Mouse (Mus musculus) layer of hippocampus, adult 11-12 months (tissue): ENCODE measurements around the gene S100a6.
A peak's percentile ranks its signal among the peaks of the same experiment; 100 is the strongest.

ENCODE experiments used
- DNase-seq: peaks from one replicate; pipeline ENCODE4 v3.0.0; 2022; ENCODE audit warnings: low spot score

The S100a6 gene

DNA sequence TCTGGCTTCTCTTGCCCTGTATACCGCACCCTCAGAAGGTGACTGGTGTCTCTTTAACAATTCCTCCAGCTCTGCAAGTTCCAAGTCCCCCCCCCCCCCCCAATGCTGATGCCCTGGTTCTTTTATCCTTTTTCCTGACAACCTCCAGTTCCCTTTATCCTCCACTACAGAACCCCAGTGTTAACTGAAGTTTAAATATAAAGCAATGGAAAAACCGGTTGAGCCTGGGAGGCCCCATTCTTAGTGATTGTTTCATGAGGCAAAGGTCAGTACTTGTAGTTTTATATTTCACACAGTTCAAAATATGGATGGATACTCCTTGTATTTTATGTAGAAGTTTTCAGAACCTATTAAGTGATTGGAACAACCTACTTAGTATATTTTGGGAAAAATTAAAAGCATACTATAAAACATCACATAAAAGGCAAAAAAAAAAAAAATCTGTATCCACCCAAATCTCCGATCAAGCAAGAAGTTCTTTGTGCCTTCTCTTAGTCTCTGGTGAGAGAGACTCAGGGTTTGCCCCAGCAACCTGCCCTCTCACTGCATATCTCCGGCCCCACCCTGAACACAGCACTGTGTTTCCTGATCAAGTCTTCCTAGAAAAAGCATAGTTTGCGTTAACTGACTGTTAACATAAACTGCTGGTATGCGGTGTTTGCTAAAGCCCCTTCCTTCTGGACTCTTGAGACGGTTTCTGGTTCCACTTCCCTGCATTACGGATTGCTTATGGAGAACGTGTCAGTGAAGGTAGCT is 13.8 kb downstream of the S100a6 start:
- DNase-seq, result no peak

DNA sequence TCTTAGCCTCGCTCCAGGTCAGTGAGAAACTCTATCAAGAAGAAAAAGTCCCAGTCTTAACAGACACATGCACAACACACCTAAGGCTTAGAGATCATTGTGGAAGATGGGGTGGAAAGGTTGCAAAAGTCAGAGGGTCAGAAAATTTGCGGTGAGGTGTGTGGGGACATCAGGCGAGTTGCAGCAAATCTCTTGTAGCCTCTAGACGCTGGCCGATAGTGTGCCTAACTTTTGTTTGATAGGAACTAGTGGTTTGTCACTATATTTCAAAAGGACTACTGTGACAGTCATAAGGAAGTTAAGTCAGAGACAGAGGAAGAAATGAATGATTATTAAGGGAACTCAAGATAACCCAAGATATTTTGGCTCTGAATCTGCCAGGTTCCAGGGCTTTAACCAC is 14.7 kb downstream of the S100a6 start:
- DNase-seq, result no peak

DNA sequence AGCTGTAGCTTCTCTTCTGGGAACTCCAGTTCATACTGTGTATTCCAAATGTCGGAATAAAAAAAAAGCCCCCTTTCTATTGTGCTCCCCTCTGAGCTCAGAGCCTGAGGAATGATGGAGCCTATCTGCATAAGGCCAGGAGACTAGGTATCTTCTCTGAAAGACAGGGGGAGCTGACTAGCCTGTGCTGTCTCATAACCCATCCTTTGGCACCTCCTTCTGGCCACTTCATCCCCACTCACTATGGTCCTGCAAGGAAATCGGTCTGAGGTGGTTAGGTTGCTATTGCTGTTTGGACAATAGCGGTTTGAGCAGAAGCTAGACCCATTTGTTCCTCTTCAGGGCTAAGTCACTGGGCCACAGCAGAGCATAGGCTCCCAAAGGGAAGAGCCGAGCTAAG is 15.1 kb downstream of the S100a6 start:
- no peak for DNase-seq

DNA sequence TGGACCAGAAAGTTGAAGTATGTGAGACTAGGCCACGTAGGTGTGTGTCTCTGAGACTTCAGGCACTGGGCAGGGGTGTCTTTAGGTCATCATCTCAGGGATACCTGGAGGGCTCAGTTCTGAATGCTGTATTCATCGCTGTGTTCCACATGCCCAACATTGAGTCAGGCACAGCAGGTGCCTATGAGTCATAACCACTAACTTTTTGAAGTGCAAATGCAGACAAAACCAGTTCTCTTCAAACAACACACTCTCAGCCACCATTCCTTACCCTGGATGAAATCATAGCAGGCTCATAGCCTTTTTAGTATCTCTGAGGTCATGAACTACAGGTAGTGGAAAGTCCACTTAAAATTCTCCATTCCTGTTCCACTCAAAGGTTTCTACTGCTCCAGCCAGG is 16.6 kb downstream of the S100a6 start:
- no peak for DNase-seq

DNA sequence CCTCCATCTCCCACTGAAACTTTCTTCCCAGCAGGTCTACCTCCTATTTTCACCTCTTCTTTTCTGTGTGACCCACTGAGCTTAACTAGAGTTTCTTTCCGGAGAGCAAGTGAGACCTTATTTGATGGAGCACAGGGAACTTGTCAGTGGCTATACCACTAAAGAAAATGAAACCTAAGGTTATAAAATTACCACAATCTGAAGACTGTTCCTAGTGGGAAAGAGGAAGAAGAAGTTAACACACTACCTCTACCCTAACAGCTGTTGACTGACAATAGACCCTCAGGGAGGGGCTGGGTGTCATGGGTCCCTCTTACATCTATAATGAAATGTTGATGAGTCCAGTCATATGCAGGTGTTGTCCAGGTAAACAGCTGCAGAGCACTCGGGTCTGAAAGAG is 19.3 kb downstream of the S100a6 start:
- no peak for DNase-seq

DNA sequence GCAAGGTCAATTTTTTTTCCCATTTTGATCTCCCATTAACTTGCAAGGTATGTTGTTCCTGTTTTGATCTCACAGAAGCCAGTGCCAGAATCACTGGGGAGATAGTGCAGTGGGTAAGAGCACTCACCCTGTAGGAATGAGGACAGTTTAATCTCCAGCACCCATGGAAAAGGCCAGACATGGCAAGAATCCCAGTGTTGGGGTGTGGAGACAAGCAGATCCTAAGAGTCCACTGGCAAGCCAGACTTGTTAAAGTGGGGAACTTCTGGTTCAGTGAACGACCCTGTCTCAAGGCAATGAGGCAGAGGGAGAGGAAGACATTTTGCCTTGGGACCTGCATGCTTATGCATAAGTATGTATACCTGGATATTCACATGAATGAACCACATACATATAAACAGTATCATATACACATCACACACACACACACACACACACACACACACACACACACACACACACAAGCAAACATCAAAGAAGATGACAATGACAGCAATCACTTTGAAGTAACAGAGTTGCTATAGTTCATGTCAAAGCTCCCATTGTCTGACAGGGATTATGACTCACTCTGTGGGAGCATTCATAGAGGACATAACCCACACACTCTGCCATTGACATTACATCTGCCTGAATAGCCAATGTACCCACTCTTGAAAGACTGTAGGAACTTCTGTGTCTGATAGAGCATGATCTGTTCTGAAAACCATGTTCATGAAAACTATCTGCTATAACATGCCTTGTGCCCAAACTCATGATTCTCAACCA is 26.0 kb downstream of the S100a6 start:
- no peak for DNase-seq

DNA sequence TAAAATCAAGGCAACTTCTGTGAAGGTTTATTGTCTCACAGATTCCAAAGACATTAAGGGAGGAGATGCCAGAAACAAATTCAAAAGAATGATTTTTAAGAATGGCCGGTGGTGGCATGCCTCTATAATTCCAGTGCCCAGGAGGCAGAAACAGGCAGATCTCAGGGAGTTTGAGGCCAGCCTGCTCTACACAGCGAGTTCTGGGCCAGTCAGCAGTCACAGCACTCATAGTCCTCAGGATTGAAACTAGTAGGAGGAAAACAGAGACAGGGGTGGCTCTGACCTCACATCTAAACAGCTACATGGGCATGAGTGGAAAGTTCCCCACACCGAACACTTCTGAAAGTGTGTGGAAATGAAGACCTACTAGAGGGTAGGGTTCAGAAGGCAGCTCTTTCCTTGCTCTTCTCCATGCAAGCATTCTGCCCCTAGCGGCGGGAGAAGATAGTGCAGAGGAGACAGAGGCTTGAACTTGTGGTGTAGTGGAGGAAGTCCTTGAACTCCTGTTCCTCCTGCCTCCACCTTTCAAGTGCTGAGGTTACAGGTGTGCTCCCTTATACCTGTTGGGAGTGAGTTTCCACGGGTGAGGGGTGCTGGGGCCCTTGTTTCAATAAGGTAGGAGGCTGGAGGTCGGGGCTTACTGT is 27.0 kb downstream of the S100a6 start:
- no peak for DNase-seq

DNA sequence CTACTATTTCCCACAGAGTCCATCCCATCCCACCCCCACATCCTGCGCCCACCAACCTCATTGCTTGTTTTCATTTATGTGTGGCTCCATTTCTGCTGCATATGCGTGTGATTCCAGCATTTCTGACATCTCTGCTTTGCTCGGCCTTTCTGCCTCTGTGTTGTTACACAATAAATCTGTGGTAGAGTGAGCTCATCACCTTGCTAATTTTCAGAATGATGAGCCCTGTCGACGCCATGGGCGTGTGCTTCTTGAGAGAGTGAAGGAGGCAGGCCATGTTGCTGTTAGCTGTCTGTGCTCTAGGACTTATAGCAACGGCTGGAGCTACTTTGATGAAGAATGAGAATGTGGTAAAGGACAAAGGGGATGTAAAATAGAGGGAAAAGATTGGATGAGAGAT is 28.3 kb downstream of the S100a6 start:
- no peak for DNase-seq

DNA sequence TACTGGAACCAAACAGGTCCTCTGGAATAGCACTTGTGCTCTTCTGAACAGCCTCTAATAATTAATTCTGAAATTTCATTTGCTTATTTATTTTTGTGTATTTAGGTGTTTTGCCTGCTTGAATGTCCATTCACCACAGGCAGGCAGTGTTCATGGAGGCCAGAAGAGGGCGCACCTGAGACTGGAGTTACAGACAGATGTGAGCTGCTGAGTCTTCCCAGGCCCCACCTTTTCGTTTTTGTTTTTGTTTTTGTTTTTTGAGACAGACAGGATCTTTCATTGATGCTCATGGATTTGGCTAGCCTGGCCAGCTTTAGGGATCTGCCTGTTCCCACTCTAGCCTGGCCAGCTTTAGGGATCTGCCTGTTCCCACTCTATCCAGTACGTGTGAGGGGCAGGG is 31.5 kb downstream of the S100a6 start:
- DNase-seq, result peak; percentile 48

DNA sequence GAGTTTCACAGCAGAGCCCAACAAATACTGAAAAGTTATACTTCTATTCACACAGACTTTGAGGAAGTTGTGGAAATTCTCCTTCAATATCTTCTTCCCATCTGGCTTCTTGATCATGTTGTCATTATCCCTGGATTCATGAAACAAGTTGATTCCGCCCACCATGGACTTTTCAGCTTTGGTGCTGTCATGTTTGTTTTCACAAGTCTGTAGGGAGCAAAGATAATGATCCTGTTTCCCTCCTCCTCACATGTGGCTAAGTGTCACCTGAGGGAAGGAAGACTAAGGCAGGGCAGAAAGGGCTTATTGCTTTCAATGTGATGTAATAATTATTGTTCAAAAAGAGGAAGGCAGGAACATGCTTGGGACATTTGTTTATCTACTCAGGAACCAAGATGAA is 34.6 kb downstream of the S100a6 start:
- no peak for DNase-seq

DNA sequence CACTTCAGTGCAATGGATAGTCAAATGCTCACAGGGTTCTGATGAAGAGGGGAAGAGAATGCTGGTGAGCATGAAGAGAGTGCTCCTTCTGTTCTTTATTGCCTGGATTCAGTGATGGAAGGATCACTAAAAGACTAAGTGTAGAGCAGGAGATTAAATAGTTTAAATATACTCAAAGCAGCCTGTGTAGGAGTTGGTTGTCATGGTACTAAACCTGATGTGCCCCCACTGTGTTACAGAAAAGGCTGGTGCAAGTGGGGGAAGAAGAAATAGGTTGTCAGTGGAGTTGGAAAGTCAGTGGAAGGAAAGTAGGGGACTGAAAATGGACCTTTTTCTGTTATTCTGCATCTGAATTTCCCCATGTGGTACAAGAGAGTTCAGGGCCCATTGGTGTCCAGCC is 36.3 kb downstream of the S100a6 start:
- DNase-seq, result no peak

DNA sequence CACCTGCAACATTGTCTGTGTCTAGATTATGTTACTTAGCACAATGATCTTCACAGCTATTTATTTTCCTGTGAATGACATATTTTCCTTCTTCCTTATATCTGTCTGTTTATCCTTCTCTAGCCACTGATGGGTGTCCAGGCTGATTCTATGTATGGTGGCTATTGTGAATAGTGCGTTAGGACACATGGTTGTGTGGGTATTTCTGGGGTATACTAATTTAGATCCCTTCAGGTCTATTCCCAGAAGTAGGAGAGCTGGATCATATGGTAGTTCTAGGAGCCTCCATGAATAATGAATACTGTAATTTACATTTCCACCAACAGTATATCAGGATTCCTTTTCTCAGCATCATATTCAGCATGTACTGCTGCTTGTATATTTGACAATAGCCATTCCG is 37.1 kb downstream of the S100a6 start:
- no peak for DNase-seq

DNA sequence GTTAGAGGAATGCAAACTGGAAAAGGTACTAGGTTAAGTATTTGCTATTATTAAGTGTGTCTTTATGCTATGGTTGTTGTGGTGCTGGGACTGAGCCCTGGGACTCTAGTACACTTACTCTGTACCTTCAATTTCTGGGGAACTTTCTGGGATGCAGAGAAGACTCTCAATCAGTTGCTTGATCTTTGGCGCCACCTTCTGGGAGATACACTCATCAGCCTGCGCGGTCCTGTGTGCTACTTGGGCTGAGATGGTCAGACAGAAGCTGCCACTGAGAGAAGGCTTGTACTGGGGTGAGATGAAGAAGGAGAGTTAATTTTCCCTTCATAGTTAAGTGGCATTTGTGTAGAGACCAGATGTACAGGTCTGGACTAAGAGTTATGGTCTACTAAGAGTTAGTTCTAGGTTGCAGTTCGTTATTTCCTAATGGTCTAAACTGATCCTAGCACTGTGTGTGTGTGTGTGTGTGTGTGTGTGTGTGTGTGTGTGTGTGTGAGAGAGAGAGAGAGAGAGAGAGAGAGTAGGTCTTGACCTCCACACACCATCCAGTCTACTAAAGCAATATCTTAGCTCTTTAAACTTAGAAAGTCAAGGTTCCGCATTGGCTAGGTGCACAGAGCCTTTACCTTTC is 40.3 kb downstream of the S100a6 start:
- peak; percentile 86 for DNase-seq

DNA sequence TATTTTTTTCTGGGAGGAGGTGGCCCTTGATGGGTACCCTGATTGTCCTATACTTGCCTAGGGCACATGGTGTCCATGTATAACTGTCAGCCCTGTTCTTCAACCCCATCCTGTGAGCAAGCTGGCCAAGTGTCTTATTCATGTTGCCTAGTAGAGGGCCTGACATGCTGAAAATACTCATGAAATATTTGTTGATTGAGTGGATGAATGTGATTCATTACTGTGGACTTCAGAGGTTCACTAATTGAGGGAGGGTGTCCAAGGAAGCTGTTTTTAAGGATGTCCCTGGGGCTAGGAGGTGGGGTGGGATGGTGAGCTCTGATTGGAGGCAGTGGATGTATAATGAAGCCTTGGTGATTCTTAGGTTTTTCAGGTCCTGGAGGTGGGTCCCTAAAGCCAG is 41.0 kb downstream of the S100a6 start, which contains the start of gene S100a7a:
TSS of gene S100a7a (plus strand) at position 301 of the 400 bp plus-strand sequence.
- no peak for DNase-seq

DNA sequence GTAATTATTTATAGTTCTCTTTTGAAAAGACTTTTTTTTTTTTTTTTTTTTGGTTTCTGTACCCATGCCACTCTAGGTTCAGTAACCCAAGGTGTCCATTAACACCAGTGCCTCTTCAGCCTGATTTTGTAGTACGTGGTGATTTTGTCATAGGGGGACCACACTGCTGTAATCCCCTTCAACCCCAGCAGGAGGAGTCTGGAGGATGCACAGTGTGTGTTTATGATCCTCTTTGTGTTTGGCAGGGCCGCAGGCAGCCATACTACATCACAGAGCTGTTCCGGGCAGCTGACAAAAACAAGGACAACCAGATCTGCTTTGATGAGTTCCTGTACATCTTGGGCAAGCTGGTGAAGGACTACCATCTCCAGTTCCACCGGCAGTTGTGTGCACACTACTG is 44.7 kb downstream of the S100a6 start:
- DNase-seq, result no peak

DNA sequence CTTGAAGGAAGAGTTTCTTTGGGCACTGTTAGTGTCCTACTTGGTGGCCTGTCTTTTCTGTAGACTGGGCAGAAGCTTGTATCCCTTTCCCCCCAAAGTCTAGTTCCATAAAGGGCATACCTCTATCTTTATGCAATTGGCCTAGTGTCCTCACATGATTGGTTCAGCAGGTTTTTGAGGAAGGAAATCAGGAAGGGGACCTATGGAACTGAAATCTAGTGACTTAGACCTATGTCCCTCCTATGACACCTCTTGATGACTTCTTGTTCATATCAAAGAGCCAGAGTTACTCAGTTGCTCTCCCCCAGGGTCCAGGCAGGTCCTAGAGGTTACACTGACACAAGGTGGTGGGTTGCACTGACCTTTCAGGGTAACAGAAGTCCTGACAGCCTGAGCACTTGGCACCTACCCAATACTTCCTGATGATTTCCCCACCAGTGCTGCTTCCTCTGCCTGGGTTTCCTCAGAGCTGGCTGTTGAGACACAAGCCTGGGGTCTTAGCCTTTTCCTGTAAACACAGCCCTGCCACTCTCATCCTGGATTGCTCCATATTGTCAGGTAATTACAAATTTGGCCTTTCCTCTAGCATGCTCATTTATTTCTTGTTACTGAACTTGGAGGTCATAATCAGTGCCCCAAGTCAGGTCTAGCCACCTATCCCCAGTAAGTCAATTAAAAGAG is 46.8 kb downstream of the S100a6 start:
- no peak for DNase-seq

DNA sequence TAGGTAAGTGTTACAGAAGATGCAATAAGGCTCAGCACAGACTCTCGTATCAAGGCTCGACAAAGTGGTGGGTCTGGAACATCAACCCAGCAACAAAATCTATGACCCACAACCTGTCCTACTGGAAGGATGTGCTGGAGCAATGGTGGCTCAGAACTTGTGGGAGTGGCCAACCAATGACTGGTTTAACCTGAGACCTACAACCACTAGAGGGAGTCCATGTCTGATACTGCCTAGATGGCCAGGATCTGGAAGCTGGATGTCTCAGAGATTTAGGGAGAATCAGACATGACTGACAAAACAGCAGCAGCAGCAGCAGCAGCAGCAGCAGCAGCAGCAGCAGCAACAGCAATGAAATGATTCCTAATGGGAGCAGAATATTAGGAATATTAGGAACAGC is 51.5 kb downstream of the S100a6 start:
- no peak for DNase-seq

DNA sequence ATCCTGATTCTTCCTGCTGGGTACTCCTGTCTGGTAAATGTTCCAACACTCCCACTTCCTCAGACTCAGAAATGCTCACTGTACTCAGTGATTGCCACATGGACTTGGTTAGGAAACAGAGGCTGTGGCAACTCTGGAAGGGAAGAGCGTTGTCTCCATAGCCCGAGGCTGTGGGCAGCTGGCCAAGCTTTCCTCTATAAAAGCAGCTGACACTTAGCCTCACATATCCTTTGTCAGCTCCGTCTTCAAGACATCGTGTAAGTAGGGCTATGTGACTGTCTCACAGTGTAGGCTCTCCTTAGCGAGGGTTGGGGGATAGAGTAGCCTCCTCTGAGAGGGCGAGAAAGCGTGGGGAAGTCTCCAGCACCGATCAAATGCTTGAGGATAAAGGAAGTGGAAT is 56.2 kb downstream of the S100a6 start, which contains the start of gene S100a8:
TSS of gene S100a8 (plus strand) at position 133 of the 400 bp plus-strand sequence.
- no peak for DNase-seq
